In genomic region chr14:61862931-61863330, GRCm38 (mm10) we compare ENCODE assay signal across 13 mouse cellular contexts.
"Had no signal": no experiment of that assay in that cellular context is flagged by ENCODE, and none has a peak within 500 bp of the region (broad histone marks: within the 10 kb centered on the region; RNA-seq: fewer than 3 reads in every experiment).

No protein-coding gene starts in this region.

- DNase-seq: lung, postnatal 4 days; midbrain, embryonic 14.5 days; right cerebral cortex, adult 18-20 months; right cerebral cortex, postnatal 25 days; right cerebral cortex, postnatal 4 days; spleen, adult 18-20 months; thymus, adult 18-20 months; thymus, postnatal 25 days had no signal

- H3K9ac ChIP-seq: liver, embryonic 14.5 days; lung, embryonic 14.5 days; midbrain, embryonic 12.5 days; neural tube, embryonic 13.5 days; neural tube, embryonic 15.5 days had no signal

- H3K4me3 ChIP-seq: midbrain, embryonic 12.5 days; neural tube, embryonic 13.5 days; neural tube, embryonic 15.5 days had no signal

- H3K9me3 ChIP-seq: midbrain, embryonic 12.5 days; neural tube, embryonic 13.5 days; neural tube, embryonic 15.5 days had no signal

- H3K4me2 ChIP-seq: lung, embryonic 14.5 days; midbrain, embryonic 12.5 days; neural tube, embryonic 13.5 days; neural tube, embryonic 15.5 days had no signal

- H3K27me3 ChIP-seq: midbrain, embryonic 12.5 days; neural tube, embryonic 13.5 days; neural tube, embryonic 15.5 days had no signal

- H3K4me1 ChIP-seq: midbrain, embryonic 12.5 days; neural tube, embryonic 13.5 days; neural tube, embryonic 15.5 days had no signal

- H3K36me3 ChIP-seq: midbrain, embryonic 12.5 days; neural tube, embryonic 13.5 days; neural tube, embryonic 15.5 days had no signal

- H3K27ac ChIP-seq: liver, embryonic 14.5 days; midbrain, embryonic 12.5 days; neural tube, embryonic 13.5 days; neural tube, embryonic 15.5 days had no signal
